Mouse (Mus musculus): ENCODE data around the gene Usp29. TPM values are rescaled to one million over a fixed set of nuclear protein-coding genes. Genes with fewer than 3 reads are reported as not detected.
A peak's percentile ranks its signal among the peaks of the same experiment; 100 is the strongest.
"Not testable (repeated sequence)": the region's sequence is repeated elsewhere in the genome, so short reads cannot be mapped to it uniquely, and the experiment has no call there.

Usp29 gene
- polyA plus RNA-seq, 1 experiment from 2014 or later, result 14.9 TPM

DNA sequence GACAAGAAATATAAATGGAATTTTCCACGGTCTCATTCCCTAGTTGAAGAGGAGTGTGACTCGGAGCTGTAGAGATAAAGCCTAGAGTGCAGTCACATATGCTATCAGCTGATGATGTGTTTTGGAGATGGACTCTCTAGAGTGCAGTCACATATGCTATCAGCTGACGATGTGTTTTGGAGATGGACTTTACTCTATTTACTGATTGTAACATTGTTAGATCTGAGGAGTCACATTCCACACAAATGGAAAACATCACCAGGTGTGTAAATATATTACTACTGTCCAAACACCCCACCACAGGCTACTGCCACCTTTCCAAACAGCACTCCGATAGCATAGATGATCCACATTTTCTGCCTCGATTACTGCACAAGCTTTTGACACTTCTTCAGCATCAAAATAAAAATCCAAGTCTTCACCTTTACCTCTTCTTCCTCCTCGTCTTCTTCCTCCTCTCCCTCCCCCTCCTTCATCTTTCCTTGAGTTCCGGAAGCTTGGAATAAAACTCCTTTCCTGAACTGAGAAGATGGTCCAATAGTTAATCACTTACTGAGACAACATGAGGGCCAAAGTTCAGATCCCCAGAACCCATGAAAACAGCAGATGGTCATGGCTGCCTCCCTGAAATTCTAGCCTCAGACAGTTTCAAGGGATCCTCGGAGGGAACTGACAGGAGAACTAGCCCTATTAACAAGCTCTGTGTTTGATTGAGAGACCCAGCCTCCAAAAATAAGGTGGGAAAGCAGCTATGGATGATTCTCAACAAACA lies 153.2 kb downstream of the Usp29 start:
- H3K4me3 ChIP-seq, result no peak overlapping the region
- H3K27me3 ChIP-seq, result no peaks in the 10 kb centered on the region
- ATAC-seq (ENCODE audit: low FRiP score, low read depth), result no peak
- no peak overlapping the region for H3K4me2 ChIP-seq (replicated peaks)
- no peaks in the 10 kb centered on the region for H3K36me3 ChIP-seq
- no peaks in the 10 kb centered on the region; the same call in 1 of the 2 replicates for H3K4me1 ChIP-seq
- 83% methylated on average over 8 of the region's 8 CpGs for WGBS
- no peak overlapping the region for H3K9ac ChIP-seq
- H3K9me3 ChIP-seq, result no peaks in the 10 kb centered on the region
- H3K27ac ChIP-seq, result no peak overlapping the region

GRCm38 (mm10) chr7:6885416-6885815 lies 155.0 kb downstream of the Usp29 start:
- no peak overlapping the region for H3K4me3 ChIP-seq
- 73% methylated on average over 7 of the region's 7 CpGs for WGBS
- 0 out of 2 replicates have a peak overlapping the region, but pooled peaks have one; percentile 15 for H3K27ac ChIP-seq
- no peak overlapping the region for H3K4me2 ChIP-seq (replicated peaks)
- no peak overlapping the region for H3K9ac ChIP-seq
- H3K36me3 ChIP-seq, result no peaks in the 10 kb centered on the region
- peak; percentile 45; the same call in 1 of the 2 replicates for ATAC-seq (ENCODE audit: low FRiP score, low read depth)
- no peaks in the 10 kb centered on the region for H3K27me3 ChIP-seq
- no peaks in the 10 kb centered on the region for H3K9me3 ChIP-seq
- H3K4me1 ChIP-seq, result no peaks in the 10 kb centered on the region; the same call in 1 of the 2 replicates

- ATAC-seq (ENCODE audit: low FRiP score, low read depth), result no peak
- 97% methylated on average over 1 of the region's 1 CpGs for WGBS
Measured at GRCm38 (mm10) chr7:6886896-6887295, 156.5 kb downstream of the Usp29 start.

DNA sequence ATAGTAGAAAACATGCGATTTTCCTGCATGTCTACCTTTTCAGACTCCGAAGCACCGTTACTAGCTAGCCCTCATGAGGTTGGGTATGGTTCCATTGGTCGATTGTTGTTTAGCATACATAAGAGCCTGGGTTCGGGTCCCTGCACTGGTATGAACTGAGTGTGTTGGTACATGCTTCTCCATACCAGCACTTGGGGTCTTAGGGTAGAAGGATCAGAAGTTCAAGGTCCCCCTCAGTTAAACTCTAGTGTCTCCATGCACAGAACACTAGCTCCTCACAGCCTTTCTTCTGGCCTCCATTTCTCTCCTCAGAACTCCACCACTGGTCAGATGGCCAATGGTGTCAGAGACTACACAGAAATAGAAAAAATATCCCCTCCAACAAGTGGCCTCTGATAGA lies 159.5 kb downstream of the Usp29 start:
- no peaks in the 10 kb centered on the region for H3K27me3 ChIP-seq
- no peak overlapping the region for H3K27ac ChIP-seq
- H3K9ac ChIP-seq, result no peak overlapping the region
- WGBS, result 93% methylated on average over 5 of the region's 5 CpGs
- no peaks in the 10 kb centered on the region for H3K9me3 ChIP-seq
- H3K4me1 ChIP-seq, result peaks cover 9% of the 10 kb centered on the region
- no peak overlapping the region for H3K4me2 ChIP-seq (replicated peaks)
- no peaks in the 10 kb centered on the region for H3K36me3 ChIP-seq
- no peak overlapping the region for H3K4me3 ChIP-seq
- no peak for ATAC-seq (ENCODE audit: low FRiP score, low read depth)

More at GRCm38 (mm10) chr7:6886896-6887295, 156.5 kb downstream of the Usp29 start:
- Histone ChIP-seq H3K9me3 (no peaks in the 10 kb centered on the region), H3K9ac (no peak overlapping the region), H3K27me3 (no peaks in the 10 kb centered on the region), H3K27ac (no peak overlapping the region), H3K36me3 (no peaks in the 10 kb centered on the region), H3K4me1 (peaks cover 9% of the 10 kb centered on the region), H3K4me3 (no peak overlapping the region), H3K4me2 (replicated peaks) (no peak overlapping the region)

DNA sequence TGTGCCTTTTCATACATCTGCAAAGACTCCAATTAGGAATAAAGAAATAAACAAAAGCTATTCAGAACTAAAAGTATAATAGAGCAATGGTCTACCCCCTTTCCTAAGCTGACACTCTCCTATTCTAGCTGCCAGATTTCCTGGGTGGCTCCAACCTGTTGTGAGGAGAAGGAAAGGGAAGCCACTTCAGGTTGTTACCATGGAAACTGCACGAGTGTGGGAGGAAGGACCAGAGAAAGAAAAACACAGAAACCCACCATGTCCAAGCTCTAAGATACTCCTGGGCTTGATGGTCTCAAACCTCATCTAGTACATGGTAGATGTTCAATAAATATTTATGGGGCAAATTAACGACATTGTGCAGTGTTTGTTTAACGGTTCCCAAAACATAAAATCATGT lies 160.8 kb downstream of the Usp29 start:
- ATAC-seq (ENCODE audit: low FRiP score, low read depth), result no peak
- peaks cover 9% of the 10 kb centered on the region for H3K4me1 ChIP-seq
- H3K4me3 ChIP-seq, result no peak overlapping the region
- 24% methylated on average over 3 of the region's 3 CpGs for WGBS
- no peak overlapping the region for H3K4me2 ChIP-seq (replicated peaks)
- H3K27me3 ChIP-seq, result no peaks in the 10 kb centered on the region
- no peak overlapping the region for H3K9ac ChIP-seq
- no peaks in the 10 kb centered on the region for H3K36me3 ChIP-seq
- no peak overlapping the region for H3K27ac ChIP-seq
- no peaks in the 10 kb centered on the region for H3K9me3 ChIP-seq

DNA sequence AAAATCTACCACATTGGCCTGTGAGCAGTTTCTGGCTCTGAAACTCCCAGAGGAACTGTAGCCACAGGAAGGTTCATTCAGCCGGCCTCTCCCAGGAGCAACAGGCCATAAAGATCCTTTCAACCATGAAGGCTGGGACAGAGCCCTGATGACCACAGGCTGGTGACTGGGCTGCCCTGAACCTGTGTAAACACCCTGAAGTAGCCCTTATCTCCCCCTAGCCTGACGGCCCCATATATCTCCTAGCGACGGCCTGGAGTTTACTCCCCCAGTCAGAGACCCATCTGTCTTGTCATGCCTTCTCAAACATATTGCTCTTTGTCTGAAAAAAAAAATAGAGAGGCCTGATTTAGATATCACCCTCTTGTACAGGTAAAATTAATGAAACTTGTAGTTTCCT lies 166.6 kb downstream of the Usp29 start:
- not testable (repeated sequence) for H3K4me3 ChIP-seq; H3K4me2 ChIP-seq (replicated peaks); H3K27me3 ChIP-seq; H3K9me3 ChIP-seq; H3K4me1 ChIP-seq; H3K36me3 ChIP-seq; ATAC-seq (ENCODE audit: low FRiP score, low read depth); H3K27ac ChIP-seq; H3K9ac ChIP-seq
- WGBS, result 27% methylated on average over 4 of the region's 4 CpGs

DNA sequence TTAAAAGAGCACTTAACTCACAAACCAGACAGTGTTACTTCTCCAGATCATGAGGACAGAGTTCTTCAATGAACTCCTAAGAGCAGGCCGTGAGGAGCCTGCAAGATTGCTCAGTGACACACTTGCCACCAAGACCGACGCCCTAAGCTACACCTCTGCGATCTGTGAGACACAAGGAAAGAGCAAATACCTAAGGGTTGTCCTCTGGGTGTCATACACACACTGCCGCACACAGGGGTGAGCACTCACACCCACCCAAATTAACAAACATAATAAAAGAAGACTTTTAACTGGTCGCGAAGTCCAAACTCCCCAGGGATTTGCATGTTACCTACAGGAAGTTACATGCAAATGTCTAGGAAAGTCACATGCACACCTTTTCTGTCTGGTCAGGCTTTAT lies 170.3 kb downstream of the Usp29 start:
- Histone ChIP-seq H3K27ac (no peak overlapping the region), H3K9me3 (no peaks in the 10 kb centered on the region), H3K9ac (no peak overlapping the region), H3K27me3 (no peaks in the 10 kb centered on the region), H3K4me2 (replicated peaks) (no peak overlapping the region), H3K4me1 (peaks cover 8% of the 10 kb centered on the region), H3K4me3 (no peak overlapping the region), H3K36me3 (no peaks in the 10 kb centered on the region)
- WGBS, result 94% methylated on average over 7 of the region's 7 CpGs
- no peak for ATAC-seq (ENCODE audit: low FRiP score, low read depth)

DNA sequence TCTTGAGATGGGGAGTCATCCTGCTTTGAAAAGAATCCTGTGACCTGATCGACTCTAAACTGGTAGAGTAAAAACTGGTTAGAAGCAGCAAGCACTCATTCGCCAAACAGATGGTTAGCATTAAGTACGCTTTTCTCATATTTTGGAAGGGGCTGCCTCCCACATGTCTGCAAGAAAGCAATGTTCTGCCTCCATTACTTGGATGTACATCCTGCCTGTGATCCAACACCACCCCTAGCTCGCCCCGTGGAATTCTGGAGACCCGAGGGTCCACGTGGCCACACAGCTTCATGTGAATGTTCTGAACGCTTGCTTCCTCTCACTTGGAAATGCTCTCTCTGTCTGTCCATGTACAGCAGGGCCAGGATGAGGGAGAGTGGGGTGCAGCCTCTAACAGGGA lies 173.1 kb downstream of the Usp29 start:
- peak overlapping the region; percentile 81 for H3K27ac ChIP-seq
- no peaks in the 10 kb centered on the region for H3K36me3 ChIP-seq
- WGBS, result 30% methylated on average over 8 of the region's 8 CpGs
- H3K27me3 ChIP-seq, result no peaks in the 10 kb centered on the region
- no peak overlapping the region; the same call in 1 of the 2 replicates for H3K9ac ChIP-seq
- ATAC-seq (ENCODE audit: low FRiP score, low read depth), result peak; percentile 77
- no peaks in the 10 kb centered on the region for H3K9me3 ChIP-seq
- H3K4me3 ChIP-seq, result no peak overlapping the region
- no peak overlapping the region for H3K4me2 ChIP-seq (replicated peaks)
- peaks cover 8% of the 10 kb centered on the region for H3K4me1 ChIP-seq

- Histone ChIP-seq H3K4me1 (peaks cover 41% of the 10 kb centered on the region), H3K36me3 (no peaks in the 10 kb centered on the region), H3K9me3 (no peaks in the 10 kb centered on the region), H3K27me3 (no peaks in the 10 kb centered on the region), H3K27ac (peak overlapping the region; percentile 63; the same call in 1 of the 2 replicates), H3K4me2 (replicated peaks) (no peak overlapping the region), H3K4me3 (no peak overlapping the region), H3K9ac (no peak overlapping the region)
- WGBS, result 17% methylated on average over 7 of the region's 7 CpGs
- no peak for ATAC-seq (ENCODE audit: low FRiP score, low read depth)
Measured at GRCm38 (mm10) chr7:6910527-6910926, 180.1 kb downstream of the Usp29 start.

GRCm38 (mm10) chr7:6911731-6912130 lies 181.4 kb downstream of the Usp29 start:
- ATAC-seq (ENCODE audit: low FRiP score, low read depth), result no peak; the same call in 1 of the 2 replicates
- no peaks in the 10 kb centered on the region for H3K9me3 ChIP-seq
- peaks cover 41% of the 10 kb centered on the region for H3K4me1 ChIP-seq
- no peaks in the 10 kb centered on the region for H3K27me3 ChIP-seq
- 73% methylated on average over 5 of the region's 5 CpGs for WGBS
- no peak overlapping the region for H3K9ac ChIP-seq
- no peaks in the 10 kb centered on the region for H3K36me3 ChIP-seq
- no peak overlapping the region for H3K4me2 ChIP-seq (replicated peaks)
- H3K4me3 ChIP-seq, result no peak overlapping the region
- peak overlapping the region; percentile 39; the same call in 1 of the 2 replicates for H3K27ac ChIP-seq

- Histone ChIP-seq H3K9me3 (no peaks in the 10 kb centered on the region), H3K4me1 (peaks cover 55% of the 10 kb centered on the region), H3K4me3 (peak overlapping the region; percentile 38), H3K27ac (peak overlapping the region; percentile 87), H3K9ac (peak overlapping the region; percentile 62), H3K4me2 (replicated peaks) (peak overlapping the region; percentile 67), H3K27me3 (no peaks in the 10 kb centered on the region), H3K36me3 (no peaks in the 10 kb centered on the region)
- WGBS, result 8% methylated on average over 30 of the region's 30 CpGs
- peak; percentile 78 for ATAC-seq (ENCODE audit: low FRiP score, low read depth)
Measured at GRCm38 (mm10) chr7:6913439-6914380, 183.3 kb downstream of the Usp29 start.

DNA sequence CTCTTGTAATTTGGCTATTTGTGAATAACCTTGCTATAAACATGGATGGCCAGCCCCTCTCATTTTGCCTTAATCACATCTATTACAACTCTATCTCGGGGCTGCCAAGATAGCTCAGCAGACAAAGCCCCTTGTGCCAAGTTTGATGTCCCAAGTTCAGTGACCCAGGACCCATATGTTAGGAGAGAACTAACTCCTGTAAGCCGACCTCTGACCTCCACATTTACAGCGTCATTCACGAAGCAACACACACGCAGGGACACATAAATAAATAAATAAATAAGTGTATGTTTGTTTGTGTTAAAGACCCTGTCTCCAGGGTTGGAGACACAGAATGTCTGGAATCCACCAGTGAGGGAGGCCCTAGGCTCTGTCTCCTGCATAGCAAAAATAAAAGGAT lies 186.7 kb downstream of the Usp29 start:
- peaks cover 42% of the 10 kb centered on the region for H3K4me1 ChIP-seq
- no peak overlapping the region for H3K9ac ChIP-seq
- no peaks in the 10 kb centered on the region for H3K27me3 ChIP-seq
- no peak for ATAC-seq (ENCODE audit: low FRiP score, low read depth)
- H3K4me3 ChIP-seq, result no peak overlapping the region
- H3K9me3 ChIP-seq, result no peaks in the 10 kb centered on the region
- H3K27ac ChIP-seq, result 0 out of 2 replicates have a peak overlapping the region, but pooled peaks have one; percentile 55
- no peaks in the 10 kb centered on the region for H3K36me3 ChIP-seq
- WGBS, result 37% methylated on average over 5 of the region's 5 CpGs
- no peak overlapping the region for H3K4me2 ChIP-seq (replicated peaks)

Measured in limb, embryonic 13.5 days (tissue).